Mouse (Mus musculus): ENCODE data around the gene Crot. TPM values are rescaled to one million over a fixed set of nuclear protein-coding genes. Genes with fewer than 3 reads are reported as not detected.

Crot gene
- polyA plus RNA-seq, 1 experiment = 14.3 TPM

- 93% methylated on average over 2 of the region's 2 CpGs for WGBS
- Histone ChIP-seq H3K36me3 (ENCODE audit: control insufficient read depth, insufficient read depth, low read length) (no peaks in the 10 kb centered on the region), H3K27me3 (ENCODE audit: control insufficient read depth, insufficient read depth, low read length) (no peaks in the 10 kb centered on the region), H3K4me1 (replicated peaks; ENCODE audit: control insufficient read depth, insufficient read depth, low read length) (no peaks in the 10 kb centered on the region), H3K27ac (ENCODE audit: control insufficient read depth, insufficient read depth, low read length) (no peak overlapping the region), H3K4me3 (ENCODE audit: control insufficient read depth, insufficient read depth, low read length) (no peak overlapping the region)
- TF ChIP-seq CTCF (IDR thresholded peaks at IDR 0.05; ENCODE audit: borderline replicate concordance, control insufficient read depth, extremely low read depth, insufficient read depth, low read length, poor library complexity) (no peak), POLR2A (IDR thresholded peaks at IDR 0.05; ENCODE audit: control insufficient read depth, extremely low read depth, insufficient read depth, low read length, poor library complexity) (no peak)
- no peak for DNase-seq
Measured at GRCm38 (mm10) chr5:8916400-8916799, 80.7 kb downstream of the Crot start.

Other genes starting within 250 kb of the Crot start
- 1.8 and 3.1 TPM in 2 replicates for gene Abcb1b, start 199.2 kb downstream of the Crot start, polyA plus RNA-seq (2012; rRNA removed)
- gene Abcb4, start 103.6 kb downstream of the Crot start, polyA plus RNA-seq (2012; rRNA removed) = 0.90 and 1.7 TPM in 2 replicates
- gene Tmem243, start 103.3 kb upstream of the Crot start, polyA plus RNA-seq (2012; rRNA removed) = 12.6 and 12.8 TPM in 2 replicates
- 33.5 and 43.4 TPM in 2 replicates for gene Dmtf1, start 164.5 kb upstream of the Crot start, polyA plus RNA-seq (2012; rRNA removed)

Data from thymus, adult 2 months (tissue).